Mouse (Mus musculus): ENCODE data around the gene Sh3d19.

GRCm38 (mm10) chr3:85930671-85931255 lies 40.1 kb upstream of the Sh3d19 start:
- no peak for TF ChIP-seq CTCF (IDR thresholded peaks at IDR 0.05; ENCODE audit: control insufficient read depth, insufficient read depth, insufficient replicate concordance, low read depth, low read length)
- TF ChIP-seq POLR2A (IDR thresholded peaks at IDR 0.05; ENCODE audit: control insufficient read depth, low read depth, low read length) = no peak

All from testis, adult 2 months (tissue).